Mouse (Mus musculus) liver, embryonic 18 days (tissue): ENCODE measurements around the gene Angptl1. TPM values are rescaled to one million over a fixed set of nuclear protein-coding genes. Genes with fewer than 3 reads are reported as not detected.

Source experiments
- polyA plus RNA-seq: library from polyadenylated mRNA; depleted of rRNA; stranded (reverse); fragments of >200 nt; gene quantifications from 2 replicates; pipeline ENCODE4 v1.2.3, GENCODE M21; 2012; rRNA removed

Gene Angptl1
- 0.05 and 0.14 TPM in 2 replicates for polyA plus RNA-seq

DNA sequence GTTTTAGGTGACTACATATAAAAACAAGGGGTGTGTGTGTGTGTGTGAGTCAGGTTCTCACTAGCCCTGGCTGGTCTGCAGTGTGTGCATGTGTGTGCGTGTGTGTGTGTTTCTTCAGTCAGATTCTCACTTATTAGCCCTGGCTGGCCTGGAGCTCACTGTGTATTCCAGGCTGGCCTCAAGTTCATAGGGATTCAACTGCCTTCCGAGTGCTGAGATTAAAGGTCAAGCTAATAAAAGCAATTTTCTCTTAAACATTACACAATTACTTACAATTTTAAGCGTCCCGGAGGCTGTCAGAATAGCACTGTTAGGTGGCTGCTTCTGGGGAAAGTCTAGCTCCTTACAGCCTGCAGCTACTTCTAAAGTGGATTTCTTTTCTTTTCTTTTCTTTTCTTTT lies at the start of gene Angptl1:
Gene Angptl1, plus strand, starts transcription at position 386 of the 400 bp plus-strand sequence.

Other genes with a start within 250 kb of the Angptl1 start
- gene Tor3a, start 164.2 kb upstream of the Angptl1 start, polyA plus RNA-seq = 9.1 and 10.1 TPM in 2 replicates
- gene Fam20b, start 119.5 kb upstream of the Angptl1 start, polyA plus RNA-seq = 6.2 and 6.6 TPM in 2 replicates
- 4.1 and 4.7 TPM in 2 replicates for gene Ralgps2, start 101.1 kb downstream of the Angptl1 start, polyA plus RNA-seq